Mouse (Mus musculus): ENCODE results near the gene Gm20696. TPM values are rescaled to one million over a fixed set of nuclear protein-coding genes. Genes with fewer than 3 reads are reported as not detected.

The Gm20696 gene
- polyA plus RNA-seq, 1 experiment: not detected

DNA sequence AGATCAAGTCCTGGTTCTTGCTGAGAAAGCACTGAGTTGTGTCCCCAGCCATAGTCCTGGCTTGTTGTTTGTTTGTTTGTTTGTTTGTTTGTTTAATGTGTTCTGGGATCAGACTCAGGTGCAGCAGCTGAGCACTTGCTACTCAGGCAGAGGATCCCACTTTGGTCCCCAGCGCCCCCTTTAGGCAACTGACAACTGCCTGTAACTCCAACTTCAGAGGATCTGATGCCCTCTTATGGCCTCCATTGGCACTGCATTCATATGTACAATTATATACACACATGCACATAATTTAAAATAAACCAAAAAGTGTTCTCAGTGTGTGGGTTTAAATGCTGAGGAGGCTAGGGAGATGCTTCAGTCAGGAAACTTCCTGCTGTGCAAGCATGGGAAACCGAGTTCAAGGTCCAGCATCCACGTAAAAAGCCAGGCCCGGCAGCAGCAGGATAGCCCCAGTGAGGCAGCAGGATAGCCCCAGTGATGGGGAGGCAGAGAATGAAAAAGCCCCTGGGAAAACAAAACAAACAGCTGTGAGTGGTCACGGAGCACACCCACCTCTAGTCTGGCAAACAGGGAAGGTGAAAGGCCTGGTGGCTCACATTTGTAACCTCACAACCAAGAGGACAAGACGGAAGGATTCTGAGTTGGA, 139.0 kb downstream of the Gm20696 start:
- no peak for TF ChIP-seq FLI1 (IDR thresholded peaks at IDR 0.05; ENCODE audit: low read length)
- no peak for TF ChIP-seq GATA1 (IDR thresholded peaks at IDR 0.05; ENCODE audit: borderline replicate concordance, low read length)
- peaks cover 9% of the 10 kb centered on the region for H3K9me3 ChIP-seq

DNA sequence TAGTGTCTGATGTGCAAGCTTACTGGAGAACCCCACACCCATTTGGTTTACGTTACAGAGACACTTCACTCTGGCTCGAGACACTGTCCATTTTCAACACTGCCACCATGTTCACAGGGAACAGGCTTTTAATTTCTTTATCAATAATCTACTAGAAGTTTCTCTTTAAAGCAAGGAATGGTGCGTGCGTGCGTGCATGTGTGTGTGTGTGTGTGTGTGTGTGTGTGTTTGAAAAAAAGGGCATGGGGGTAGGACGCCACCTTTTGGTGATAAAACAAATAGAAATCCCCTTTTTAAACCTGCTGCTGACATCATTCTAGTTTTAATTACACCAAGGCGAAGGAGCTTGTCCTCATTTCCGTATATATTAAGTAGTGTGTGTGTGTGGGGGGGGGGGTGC, 141.2 kb downstream of the Gm20696 start:
- Histone ChIP-seq H3K27me3 (replicated peaks) (peaks cover 2% of the 10 kb centered on the region), H3K9me3 (peaks cover 9% of the 10 kb centered on the region), H3K4me3 (replicated peaks) (no peak overlapping the region), H3K36me3 (replicated peaks; ENCODE audit: low read length) (peaks cover 3% of the 10 kb centered on the region), H3K4me1 (peaks cover 8% of the 10 kb centered on the region)
- TF ChIP-seq FLI1 (IDR thresholded peaks at IDR 0.05; ENCODE audit: low read length) (no peak), GATA1 (IDR thresholded peaks at IDR 0.05; ENCODE audit: borderline replicate concordance, low read length) (no peak)

More for the DNA sequence above, 139.0 kb downstream of the Gm20696 start:
- Histone ChIP-seq H3K4me3 (replicated peaks) (no peak overlapping the region), H3K27me3 (replicated peaks) (peaks cover 3% of the 10 kb centered on the region), H3K4me1 (peaks cover 10% of the 10 kb centered on the region), H3K36me3 (replicated peaks; ENCODE audit: low read length) (peaks cover 3% of the 10 kb centered on the region)

DNA sequence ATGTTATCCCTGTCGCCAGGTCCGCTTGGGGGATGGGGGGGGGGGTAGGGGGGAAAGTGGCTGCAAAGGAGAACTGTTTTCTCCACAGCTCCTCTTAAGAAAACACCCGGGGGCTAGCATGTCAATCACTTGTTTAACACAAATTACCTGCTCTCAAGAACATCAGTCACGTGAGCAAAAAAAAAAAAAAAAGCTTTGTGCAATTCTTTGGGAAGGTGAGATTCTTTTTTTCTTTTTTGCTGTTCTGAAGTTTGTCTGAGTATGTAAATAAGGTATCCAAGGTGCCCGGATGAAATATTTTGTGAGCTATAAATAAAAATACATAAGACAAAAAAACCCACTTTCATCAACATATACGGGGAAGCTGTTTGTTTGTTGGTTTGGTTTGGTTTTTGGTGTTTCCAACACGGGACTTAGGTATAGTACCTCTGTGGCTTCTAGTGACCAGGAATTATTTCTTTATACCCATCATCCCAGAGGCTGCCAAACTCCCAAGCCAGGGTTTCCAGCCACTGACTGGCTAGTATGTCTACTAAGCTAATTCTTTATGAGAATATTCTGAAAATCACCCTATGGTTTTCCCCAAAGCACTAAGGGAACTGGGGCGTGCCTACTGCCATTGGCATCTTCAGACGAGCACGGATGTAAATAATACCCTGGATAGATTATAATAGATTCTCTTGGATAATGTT, 142.8 kb downstream of the Gm20696 start:
- peaks cover 2% of the 10 kb centered on the region for H3K27me3 ChIP-seq (replicated peaks)
- H3K4me3 ChIP-seq (replicated peaks): peak overlapping the region; percentile 98
- H3K9me3 ChIP-seq: peaks cover 9% of the 10 kb centered on the region
- H3K36me3 ChIP-seq (replicated peaks; ENCODE audit: low read length): peaks cover 3% of the 10 kb centered on the region
- no peak for TF ChIP-seq FLI1 (IDR thresholded peaks at IDR 0.05; ENCODE audit: low read length)
- TF ChIP-seq GATA1 (IDR thresholded peaks at IDR 0.05; ENCODE audit: borderline replicate concordance, low read length): no peak
- peaks cover 13% of the 10 kb centered on the region for H3K4me1 ChIP-seq

DNA sequence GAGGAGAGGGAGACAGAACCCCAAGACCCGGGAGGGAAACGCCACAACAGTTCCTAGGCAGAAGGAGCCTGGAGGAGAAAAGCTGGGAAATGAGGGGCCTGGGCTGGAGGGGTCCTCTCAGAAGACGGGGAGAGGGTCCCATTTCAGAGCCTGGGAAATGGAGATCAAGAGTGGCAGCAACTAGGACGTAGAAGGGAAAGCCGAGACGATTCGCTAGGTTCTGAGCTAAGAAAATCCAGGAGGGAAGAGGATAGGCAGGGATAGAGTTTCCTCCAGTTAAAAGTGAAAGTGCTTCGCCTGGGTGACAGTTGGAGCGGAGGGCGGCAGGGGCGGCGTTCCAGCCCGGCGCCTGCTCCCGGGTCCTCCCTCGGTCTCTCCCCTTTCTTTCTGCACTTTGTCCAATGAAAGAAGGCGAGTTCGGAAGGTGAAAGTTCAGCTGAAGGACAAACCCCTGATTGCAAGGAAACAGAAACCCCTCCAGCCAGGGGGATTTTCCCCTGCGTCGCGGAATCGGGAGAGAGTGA, 143.4 kb downstream of the Gm20696 start:
- peaks cover 2% of the 10 kb centered on the region for H3K27me3 ChIP-seq (replicated peaks)
- H3K4me3 ChIP-seq (replicated peaks): peak overlapping the region; percentile 98
- peaks cover 3% of the 10 kb centered on the region for H3K36me3 ChIP-seq (replicated peaks; ENCODE audit: low read length)
- TF ChIP-seq FLI1 (IDR thresholded peaks at IDR 0.05; ENCODE audit: low read length): no peak
- H3K9me3 ChIP-seq: peaks cover 9% of the 10 kb centered on the region
- H3K4me1 ChIP-seq: peaks cover 13% of the 10 kb centered on the region

DNA sequence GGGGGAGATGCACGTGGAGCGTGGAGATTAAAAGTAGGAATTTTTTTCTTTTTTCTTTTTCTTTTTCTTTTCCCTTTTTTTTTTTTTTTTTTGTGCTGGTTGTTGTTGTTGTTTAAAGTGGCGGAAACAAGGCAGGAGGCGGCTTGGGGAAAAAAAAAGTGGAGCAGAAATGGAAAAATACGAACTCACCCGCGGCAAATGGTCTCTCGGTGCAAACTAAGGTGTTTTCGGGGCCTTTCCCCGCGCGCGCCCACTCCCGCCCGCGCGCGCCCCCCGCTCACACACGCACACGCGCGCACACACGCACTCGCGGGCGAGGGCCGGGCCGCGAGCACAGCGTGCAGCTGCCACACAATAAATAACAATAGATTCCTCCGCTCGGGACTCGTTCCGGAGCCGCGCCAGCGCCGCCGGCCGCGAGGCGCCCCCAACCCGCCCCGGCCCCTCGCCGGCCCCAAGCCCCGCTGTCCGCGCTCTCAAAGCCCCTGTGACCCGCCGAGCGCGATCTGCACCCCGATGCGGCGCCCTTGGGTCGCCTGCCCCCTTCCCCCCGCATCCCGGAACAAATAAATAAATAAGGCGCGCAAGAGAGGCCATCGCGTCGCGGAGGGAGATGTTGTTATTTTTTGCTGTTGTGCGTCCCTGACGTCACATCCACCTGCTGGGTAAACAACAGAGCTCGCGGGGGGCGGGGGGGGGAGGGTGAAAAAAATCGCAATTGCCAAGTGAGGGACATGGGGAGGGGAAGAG, 144.1 kb downstream of the Gm20696 start, which contains the start of gene Foxp1:
Gene Foxp1, minus strand, starts transcription at position 363 of the 750 bp plus-strand sequence.
- Histone ChIP-seq H3K4me3 (replicated peaks) (peak within 1 kb of the TSS; percentile 98), H3K4me1 (peaks cover 13% of the 10 kb centered on the region), H3K36me3 (replicated peaks; ENCODE audit: low read length) (peaks cover 3% of the 10 kb centered on the region), H3K27me3 (replicated peaks) (peaks cover 2% of the 10 kb centered on the region), H3K9me3 (peaks cover 8% of the 10 kb centered on the region)
- TF ChIP-seq GATA1 (IDR thresholded peaks at IDR 0.05; ENCODE audit: borderline replicate concordance, low read length): no peak

DNA sequence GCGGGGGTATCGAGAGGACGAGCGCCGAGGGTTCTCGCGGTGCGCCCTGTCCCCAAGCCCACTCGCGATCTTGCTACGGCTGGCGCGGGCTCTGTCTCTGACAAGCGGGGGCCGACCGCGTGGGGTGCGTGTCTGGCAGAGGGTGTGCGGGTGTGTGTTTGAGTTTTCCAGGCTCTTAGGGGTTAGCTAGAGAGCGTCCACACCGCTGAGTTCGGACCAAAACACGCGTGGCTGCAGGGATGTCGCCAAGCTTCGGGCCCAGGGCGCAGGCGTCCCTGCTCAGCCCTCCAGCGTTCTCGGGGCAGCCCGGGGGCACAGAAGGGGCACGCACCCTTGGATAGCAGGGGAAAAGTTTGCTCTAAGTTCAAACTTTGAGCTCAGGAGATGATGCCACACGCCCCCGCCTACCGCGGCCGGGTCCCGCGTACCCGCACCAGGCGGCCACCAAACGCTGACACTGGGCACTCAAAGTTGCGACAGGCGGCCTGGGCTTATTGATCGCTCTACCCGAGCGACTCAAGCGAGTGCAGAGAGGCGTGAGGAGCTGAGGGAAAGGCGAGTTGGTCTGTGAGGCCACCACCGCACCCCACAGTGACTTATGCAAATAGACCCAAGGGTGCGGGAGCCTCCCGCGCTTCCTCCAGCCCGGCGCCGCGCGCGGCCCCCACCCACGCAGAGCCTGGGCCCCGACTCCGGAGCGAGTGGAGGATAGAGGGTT, 144.8 kb downstream of the Gm20696 start:
- Histone ChIP-seq H3K27me3 (replicated peaks) (peaks cover 2% of the 10 kb centered on the region), H3K36me3 (replicated peaks; ENCODE audit: low read length) (no peaks in the 10 kb centered on the region), H3K9me3 (0 out of 2 replicates have a peak, but pooled peaks cover under 1% of the 10 kb centered on the region), H3K4me3 (replicated peaks) (peak overlapping the region; percentile 98), H3K4me1 (peaks cover 13% of the 10 kb centered on the region)
- TF ChIP-seq FLI1 (IDR thresholded peaks at IDR 0.05; ENCODE audit: low read length) (no peak), GATA1 (IDR thresholded peaks at IDR 0.05; ENCODE audit: borderline replicate concordance, low read length) (no peak)

DNA sequence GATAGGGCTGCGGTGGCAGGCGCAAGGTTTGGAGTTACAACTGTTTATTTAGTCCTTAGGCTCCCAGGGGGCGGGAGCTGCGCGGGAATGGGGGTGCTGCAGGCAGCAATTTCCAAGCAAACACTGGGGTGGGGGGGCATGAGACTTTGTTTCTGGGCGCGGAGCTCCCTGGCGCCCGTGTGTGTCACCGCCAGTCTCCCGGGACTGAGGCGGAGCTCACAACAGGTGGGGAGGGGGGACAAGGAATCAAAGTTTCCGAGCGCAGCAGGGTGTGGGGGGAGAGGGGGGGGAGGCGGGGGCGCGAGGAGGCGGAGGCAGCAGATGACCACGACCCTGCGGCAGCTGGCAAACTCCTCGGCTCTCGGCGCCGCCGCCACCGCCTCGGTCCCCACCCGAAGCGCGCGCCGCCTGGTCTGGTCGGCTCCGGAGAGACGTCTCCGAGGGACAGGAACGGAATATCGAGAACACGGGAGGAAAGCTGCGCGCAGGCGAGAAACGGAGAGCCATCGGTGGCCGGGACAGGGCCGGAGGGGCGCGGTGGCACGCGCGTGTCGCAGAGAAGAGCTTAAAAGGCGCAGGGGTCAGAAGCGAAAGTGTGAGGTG, 145.5 kb downstream of the Gm20696 start:
- Histone ChIP-seq H3K4me3 (replicated peaks) (peak overlapping the region; percentile 98), H3K36me3 (replicated peaks; ENCODE audit: low read length) (peaks cover 4% of the 10 kb centered on the region), H3K4me1 (peaks cover 7% of the 10 kb centered on the region), H3K9me3 (no peaks in the 10 kb centered on the region), H3K27me3 (replicated peaks) (peaks cover 2% of the 10 kb centered on the region)
- no peak for TF ChIP-seq GATA1 (IDR thresholded peaks at IDR 0.05; ENCODE audit: borderline replicate concordance, low read length)
- no peak for TF ChIP-seq FLI1 (IDR thresholded peaks at IDR 0.05; ENCODE audit: low read length)

DNA sequence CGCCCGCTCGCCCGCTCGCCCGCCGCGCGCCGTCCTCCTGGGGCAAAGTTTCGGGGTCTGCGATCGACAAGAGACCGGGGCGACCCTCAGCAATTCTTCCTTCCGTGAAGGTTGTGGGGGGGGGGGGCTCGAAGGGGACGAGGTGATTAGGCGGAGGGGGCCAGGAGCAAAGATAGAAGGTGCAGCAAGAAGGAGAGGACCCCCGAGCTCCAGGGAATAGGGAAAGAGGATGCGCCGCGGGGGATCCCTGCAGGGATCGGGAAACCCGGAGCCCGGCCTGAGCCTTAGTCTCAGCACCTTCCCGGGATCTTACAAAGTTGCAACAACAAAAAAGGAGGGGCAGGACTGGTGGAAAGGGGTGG, 145.9 kb downstream of the Gm20696 start:
- Histone ChIP-seq H3K27me3 (replicated peaks) (peaks cover 2% of the 10 kb centered on the region), H3K4me3 (replicated peaks) (peak overlapping the region; percentile 98), H3K36me3 (replicated peaks; ENCODE audit: low read length) (peaks cover 8% of the 10 kb centered on the region), H3K9me3 (no peaks in the 10 kb centered on the region), H3K4me1 (peaks cover 6% of the 10 kb centered on the region; the same call in 1 of the 2 replicates)
- TF ChIP-seq GATA1 (IDR thresholded peaks at IDR 0.05; ENCODE audit: borderline replicate concordance, low read length) (no peak), FLI1 (IDR thresholded peaks at IDR 0.05; ENCODE audit: low read length) (no peak)
